Mouse (Mus musculus): ENCODE results near the gene Myo1a. TPM values are rescaled to one million over a fixed set of nuclear protein-coding genes. Genes with fewer than 3 reads are reported as not detected.
"Not testable (repeated sequence)": the region's sequence is repeated elsewhere in the genome, so short reads cannot be mapped to it uniquely, and the experiment has no call there.

Myo1a gene
- 0.11 and 0.77 TPM in 2 replicates for polyA plus RNA-seq (2012; rRNA removed)

- Histone ChIP-seq H3K4me1 (ENCODE audit: control insufficient read depth, insufficient read depth, low read length) (no peaks in the 10 kb centered on the region), H3K4me3 (replicated peaks; ENCODE audit: extremely low read depth, low read depth, low read length) (no peak within 1 kb of the TSS)
- no peak for DNase-seq
- no peak for TF ChIP-seq CTCF (IDR thresholded peaks at IDR 0.05; ENCODE audit: insufficient read depth, low read length)
- TF ChIP-seq POLR2A (IDR thresholded peaks at IDR 0.05; ENCODE audit: borderline replicate concordance, extremely low read depth, low read depth, low read length) = no peak
- 54% methylated on average over 2 of the region's 2 CpGs for WGBS
These were observed at the start of gene Myo1a for GRCm38 (mm10) chr10:127704766-127705220. Myo1a (plus strand) TSS chr10:127705170.

- not testable (repeated sequence) for DNase-seq; H3K4me3 ChIP-seq (replicated peaks; ENCODE audit: extremely low read depth, low read depth, low read length)
- 69% methylated on average over 6 of the region's 6 CpGs for WGBS
These were observed 47.4 kb upstream of the Myo1a start for GRCm38 (mm10) chr10:127657617-127658016.

GRCm38 (mm10) chr10:127658076-127658475 is 46.9 kb upstream of the Myo1a start:
- 20% methylated on average over 6 of the region's 6 CpGs for WGBS
- Histone ChIP-seq H3K4me3 (replicated peaks; ENCODE audit: extremely low read depth, low read depth, low read length) (no peak overlapping the region), H3K4me1 (ENCODE audit: control insufficient read depth, insufficient read depth, low read length) (peaks cover 13% of the 10 kb centered on the region)
- no peak for DNase-seq
- TF ChIP-seq POLR2A (IDR thresholded peaks at IDR 0.05; ENCODE audit: borderline replicate concordance, extremely low read depth, low read depth, low read length) = no peak
- no peak for TF ChIP-seq CTCF (IDR thresholded peaks at IDR 0.05; ENCODE audit: insufficient read depth, low read length)

More at GRCm38 (mm10) chr10:127657617-127658016, 47.4 kb upstream of the Myo1a start:
- not testable (repeated sequence) for H3K4me1 ChIP-seq (ENCODE audit: control insufficient read depth, insufficient read depth, low read length)

GRCm38 (mm10) chr10:127659551-127659950 is 45.4 kb upstream of the Myo1a start:
- WGBS = 55% methylated on average over 1 of the region's 1 CpGs
- TF ChIP-seq POLR2A (IDR thresholded peaks at IDR 0.05; ENCODE audit: borderline replicate concordance, extremely low read depth, low read depth, low read length) = no peak
- no peak for TF ChIP-seq CTCF (IDR thresholded peaks at IDR 0.05; ENCODE audit: insufficient read depth, low read length)
- no peak for DNase-seq
- Histone ChIP-seq H3K4me3 (replicated peaks; ENCODE audit: extremely low read depth, low read depth, low read length) (no peak overlapping the region), H3K4me1 (ENCODE audit: control insufficient read depth, insufficient read depth, low read length) (peaks cover 13% of the 10 kb centered on the region)

GRCm38 (mm10) chr10:127661291-127661914 is 43.6 kb upstream of the Myo1a start:
- no peak for DNase-seq
- Histone ChIP-seq H3K4me3 (replicated peaks; ENCODE audit: extremely low read depth, low read depth, low read length) (peak overlapping the region; percentile 33), H3K4me1 (ENCODE audit: control insufficient read depth, insufficient read depth, low read length) (peaks cover 22% of the 10 kb centered on the region)
- TF ChIP-seq CTCF (IDR thresholded peaks at IDR 0.05; ENCODE audit: insufficient read depth, low read length) (no peak), POLR2A (IDR thresholded peaks at IDR 0.05; ENCODE audit: borderline replicate concordance, extremely low read depth, low read depth, low read length) (peak; percentile 4; the same call in 1 of the 2 replicates)
- WGBS = 32% methylated on average over 14 of the region's 14 CpGs

- 3% methylated on average over 16 of the region's 16 CpGs for WGBS
- Histone ChIP-seq H3K4me3 (replicated peaks; ENCODE audit: extremely low read depth, low read depth, low read length) (peak overlapping the region; percentile 33), H3K4me1 (ENCODE audit: control insufficient read depth, insufficient read depth, low read length) (peaks cover 22% of the 10 kb centered on the region)
- TF ChIP-seq CTCF (IDR thresholded peaks at IDR 0.05; ENCODE audit: insufficient read depth, low read length) = no peak
- TF ChIP-seq POLR2A (IDR thresholded peaks at IDR 0.05; ENCODE audit: borderline replicate concordance, extremely low read depth, low read depth, low read length) = peak; percentile 33; the same call in 1 of the 2 replicates
- DNase-seq = peak; percentile 66
These were observed 42.9 kb upstream of the Myo1a start for GRCm38 (mm10) chr10:127661915-127662663.

GRCm38 (mm10) chr10:127662666-127663253 is 42.2 kb upstream of the Myo1a start:
- Histone ChIP-seq H3K4me3 (replicated peaks; ENCODE audit: extremely low read depth, low read depth, low read length) (no peak overlapping the region), H3K4me1 (ENCODE audit: control insufficient read depth, insufficient read depth, low read length) (peaks cover 22% of the 10 kb centered on the region)
- TF ChIP-seq POLR2A (IDR thresholded peaks at IDR 0.05; ENCODE audit: borderline replicate concordance, extremely low read depth, low read depth, low read length) (no peak), CTCF (IDR thresholded peaks at IDR 0.05; ENCODE audit: insufficient read depth, low read length) (0 out of 2 replicates have a peak, but pooled peaks have one; percentile 12)
- no peak for DNase-seq
- WGBS = 48% methylated on average over 19 of the region's 19 CpGs

- DNase-seq = no peak
- Histone ChIP-seq H3K4me1 (ENCODE audit: control insufficient read depth, insufficient read depth, low read length) (peaks cover 22% of the 10 kb centered on the region), H3K4me3 (replicated peaks; ENCODE audit: extremely low read depth, low read depth, low read length) (no peak overlapping the region)
- 55% methylated on average over 5 of the region's 5 CpGs for WGBS
- TF ChIP-seq CTCF (IDR thresholded peaks at IDR 0.05; ENCODE audit: insufficient read depth, low read length) (no peak), POLR2A (IDR thresholded peaks at IDR 0.05; ENCODE audit: borderline replicate concordance, extremely low read depth, low read depth, low read length) (no peak)
These were observed 41.4 kb upstream of the Myo1a start for GRCm38 (mm10) chr10:127663590-127663989.

GRCm38 (mm10) chr10:127664166-127664565 is 40.8 kb upstream of the Myo1a start:
- H3K4me1 ChIP-seq (ENCODE audit: control insufficient read depth, insufficient read depth, low read length) = peaks cover 27% of the 10 kb centered on the region
- 70% methylated on average over 16 of the region's 16 CpGs for WGBS
- H3K4me3 ChIP-seq (replicated peaks; ENCODE audit: extremely low read depth, low read depth, low read length) = no peak overlapping the region
- no peak for DNase-seq
- no peak for TF ChIP-seq POLR2A (IDR thresholded peaks at IDR 0.05; ENCODE audit: borderline replicate concordance, extremely low read depth, low read depth, low read length)
- no peak for TF ChIP-seq CTCF (IDR thresholded peaks at IDR 0.05; ENCODE audit: insufficient read depth, low read length)

All from lung, adult 2 months (tissue).